ENCODE assay signal across 9 mouse cellular contexts in genomic region chr2:31683666-31684065, GRCm38 (mm10). TPM values are rescaled to one million over a fixed set of nuclear protein-coding genes. Genes with fewer than 3 reads are reported as not detected.
DNase-seq lines count a peak whose midpoint lies in the region; ATAC-seq and TF ChIP-seq lines count a peak whose summit lies in the region.
"Had no signal": no experiment of that assay in that cellular context is flagged by ENCODE, and none has a peak within 500 bp of the region (broad histone marks: within the 10 kb centered on the region; RNA-seq: fewer than 3 reads in every experiment).

No protein-coding gene starts in this region.

- H3K9me3 ChIP-seq in liver, postnatal 0 days (ENCODE audit: low read length): no peaks in the 10 kb centered on the region
- no peaks in the 10 kb centered on the region for H3K9me3 ChIP-seq in forebrain, embryonic 16.5 days (ENCODE audit: control insufficient read depth, low read length)
- H3K9me3 ChIP-seq: heart, embryonic 13.5 days had no signal

- peak; percentile 12; the same call in 1 of the 2 replicates for TF ChIP-seq CTCF in testis, adult 2 months (IDR thresholded peaks at IDR 0.05; ENCODE audit: control insufficient read depth, insufficient read depth, insufficient replicate concordance, low read depth, low read length)
- TF ChIP-seq CTCF in liver, postnatal 0 days (IDR thresholded peaks at IDR 0.05; ENCODE audit: low read depth): peak; percentile 86

- TF ChIP-seq POLR2A in testis, adult 2 months (IDR thresholded peaks at IDR 0.05; ENCODE audit: control insufficient read depth, low read depth, low read length): no peak

- H3K36me3 ChIP-seq in testis, adult 2 months (ENCODE audit: control insufficient read depth, insufficient read depth, low read length): peaks cover 1% of the 10 kb centered on the region; the same call in 1 of the 2 replicates
- peaks cover 20% of the 10 kb centered on the region for H3K36me3 ChIP-seq in liver, postnatal 0 days (replicated peaks; ENCODE audit: insufficient read depth, low read length)
- H3K36me3 ChIP-seq in forebrain, embryonic 16.5 days (ENCODE audit: control insufficient read depth, insufficient read depth): peaks cover 9% of the 10 kb centered on the region

- DNase-seq in testis, postnatal 14 days (ENCODE audit: low spot score): no peak
- DNase-seq in adrenal gland, adult (ENCODE audit: inconsistent age in 2 of 2, low spot score in 1 of 2): peak; percentile 44 to 80
- DNase-seq in embryo, embryonic 10 days (ENCODE audit: low spot score): peak; percentile 84
- DNase-seq in kidney, postnatal 25 days: peak; percentile 64 to 82
- DNase-seq in liver, postnatal 0 days: peak; percentile 60
- peak; percentile 68 for DNase-seq in right cerebral cortex, postnatal 4 days

- ATAC-seq in liver, postnatal 0 days: no peak
- no peak for ATAC-seq in forebrain, embryonic 16.5 days

- no peak overlapping the region for H3K27ac ChIP-seq in testis, adult 2 months (ENCODE audit: control insufficient read depth, insufficient read depth, low read depth, low read length)
- no peak overlapping the region for H3K27ac ChIP-seq in liver, postnatal 0 days (ENCODE audit: low read depth)
- H3K27ac ChIP-seq in forebrain, embryonic 16.5 days (ENCODE audit: low read length): no peak overlapping the region
- H3K27ac ChIP-seq: heart, embryonic 13.5 days had no signal

- H3K4me2 ChIP-seq in liver, postnatal 0 days (ENCODE audit: low read depth, low read length): no peak overlapping the region
- no peak overlapping the region for H3K4me2 ChIP-seq in forebrain, embryonic 16.5 days (ENCODE audit: low read length)
- H3K4me2 ChIP-seq: heart, embryonic 13.5 days had no signal

- no peak overlapping the region for H3K9ac ChIP-seq in liver, postnatal 0 days (replicated peaks)
- H3K9ac ChIP-seq in forebrain, embryonic 16.5 days (replicated peaks; ENCODE audit: low read depth, low read length): no peak overlapping the region
- H3K9ac ChIP-seq: heart, embryonic 13.5 days had no signal

- no peak for TF ChIP-seq EP300 in liver, postnatal 0 days (IDR thresholded peaks at IDR 0.05; ENCODE audit: low read depth)

- no peaks in the 10 kb centered on the region; the same call in 1 of the 2 replicates for H3K4me1 ChIP-seq in testis, adult 2 months (ENCODE audit: control insufficient read depth, insufficient read depth, low read length)
- peaks cover 5% of the 10 kb centered on the region; the same call in 1 of the 2 replicates for H3K4me1 ChIP-seq in liver, postnatal 0 days (ENCODE audit: insufficient read depth)
- peaks cover 5% of the 10 kb centered on the region; the same call in 1 of the 2 replicates for H3K4me1 ChIP-seq in forebrain, embryonic 16.5 days (replicated peaks; ENCODE audit: control insufficient read depth, insufficient read depth, low read length)

- H3K4me3 ChIP-seq in testis, adult 2 months (ENCODE audit: control insufficient read depth, low read depth, low read length): no peak overlapping the region
- H3K4me3 ChIP-seq in liver, postnatal 0 days (ENCODE audit: low read depth, low read length): no peak overlapping the region
- no peak overlapping the region for H3K4me3 ChIP-seq in forebrain, embryonic 16.5 days (replicated peaks; ENCODE audit: low read length)
- H3K4me3 ChIP-seq: heart, embryonic 13.5 days had no signal

- WGBS in liver, postnatal 0 days (ENCODE audit: insufficient replicate concordance): 23% methylated on average over 2 of the region's 2 CpGs
- 31% methylated on average over 2 of the region's 2 CpGs for WGBS in forebrain, embryonic 16.5 days

- H3K27me3 ChIP-seq in testis, adult 2 months (ENCODE audit: control insufficient read depth, insufficient read depth, low read length): no peaks in the 10 kb centered on the region
- H3K27me3 ChIP-seq in liver, postnatal 0 days (ENCODE audit: insufficient read depth, low read length): no peaks in the 10 kb centered on the region
- no peaks in the 10 kb centered on the region for H3K27me3 ChIP-seq in forebrain, embryonic 16.5 days (replicated peaks; ENCODE audit: control insufficient read depth, insufficient read depth, low read length)
- H3K27me3 ChIP-seq: heart, embryonic 13.5 days had no signal

RNA-seq across cellular contexts. Expression of gene Abl1, which starts 4.5 kb away (rescaled TPM):
- polyA plus RNA-seq in testis, adult 2 months (2012; rRNA removed): 47.4 and 49.6 TPM in 2 replicates
- polyA plus RNA-seq in liver, postnatal 0 days (2015; fragmentation: Nextera tagmentation; extraction: Ambion mirVana): 4.1 and 4.5 TPM in 2 replicates
- polyA plus RNA-seq in forebrain, embryonic 16.5 days (2015; fragmentation: Nextera tagmentation; extraction: Ambion mirVana): 23.5 and 23.8 TPM in 2 replicates

RNA-seq across cellular contexts. Expression of gene Exosc2, which starts 13.2 kb away (rescaled TPM):
- polyA plus RNA-seq in testis, adult 2 months (2012; rRNA removed): 9.1 and 9.8 TPM in 2 replicates
- polyA plus RNA-seq in liver, postnatal 0 days (2015; fragmentation: Nextera tagmentation; extraction: Ambion mirVana): 14.2 and 14.6 TPM in 2 replicates
- 42.3 and 44.0 TPM in 2 replicates for polyA plus RNA-seq in forebrain, embryonic 16.5 days (2015; fragmentation: Nextera tagmentation; extraction: Ambion mirVana)

RNA-seq across cellular contexts. Expression of gene Prdm12, which starts 43.8 kb away (rescaled TPM):
- polyA plus RNA-seq in testis, adult 2 months (2012; rRNA removed): 0.11 TPM in 1 of 2 replicates, not detected in the other
- not detected in 2 replicates for polyA plus RNA-seq in liver, postnatal 0 days (2015; fragmentation: Nextera tagmentation; extraction: Ambion mirVana)
- polyA plus RNA-seq in forebrain, embryonic 16.5 days (2015; fragmentation: Nextera tagmentation; extraction: Ambion mirVana): 0.98 and 2.5 TPM in 2 replicates
- polyA plus RNA-seq: heart, embryonic 13.5 days had no signal
